Mouse (Mus musculus): Measurements from ENCODE around the gene Galnt14. TPM values are rescaled to one million over a fixed set of nuclear protein-coding genes. Genes with fewer than 3 reads are reported as not detected.
A peak's percentile ranks its signal among the peaks of the same experiment; 100 is the strongest.

Galnt14 gene
- total RNA-seq (2021): 10 to 100 TPM; 18.7 to 19.3 TPM

- intact Hi-C loops (cut with DNase I): loop anchor here (5.0 to 10.0 kb wide), 2 partner anchors 135 to 193 kb away; no protein-coding TSS in a partner anchor
- DNase-seq (ENCODE audit: extremely low spot score in 1 of 2, low spot score in 2 of 2): peak; percentile 45 to 78
These were observed at the start of gene Galnt14 for GRCm38 (mm10) chr17:73710042-73710911. Galnt14 (minus strand) TSS chr17:73710453.

- intact Hi-C loops (cut with DNase I): loop anchor here (1.0 to 10.0 kb wide), 3 partner anchors 139 to 869 kb away; no protein-coding TSS in a partner anchor
- DNase-seq (ENCODE audit: extremely low spot score in 1 of 2, low spot score in 2 of 2): peak; percentile 74 to 80
These were observed 33.5 kb upstream of the Galnt14 start for GRCm38 (mm10) chr17:73743681-73744311.

DNA sequence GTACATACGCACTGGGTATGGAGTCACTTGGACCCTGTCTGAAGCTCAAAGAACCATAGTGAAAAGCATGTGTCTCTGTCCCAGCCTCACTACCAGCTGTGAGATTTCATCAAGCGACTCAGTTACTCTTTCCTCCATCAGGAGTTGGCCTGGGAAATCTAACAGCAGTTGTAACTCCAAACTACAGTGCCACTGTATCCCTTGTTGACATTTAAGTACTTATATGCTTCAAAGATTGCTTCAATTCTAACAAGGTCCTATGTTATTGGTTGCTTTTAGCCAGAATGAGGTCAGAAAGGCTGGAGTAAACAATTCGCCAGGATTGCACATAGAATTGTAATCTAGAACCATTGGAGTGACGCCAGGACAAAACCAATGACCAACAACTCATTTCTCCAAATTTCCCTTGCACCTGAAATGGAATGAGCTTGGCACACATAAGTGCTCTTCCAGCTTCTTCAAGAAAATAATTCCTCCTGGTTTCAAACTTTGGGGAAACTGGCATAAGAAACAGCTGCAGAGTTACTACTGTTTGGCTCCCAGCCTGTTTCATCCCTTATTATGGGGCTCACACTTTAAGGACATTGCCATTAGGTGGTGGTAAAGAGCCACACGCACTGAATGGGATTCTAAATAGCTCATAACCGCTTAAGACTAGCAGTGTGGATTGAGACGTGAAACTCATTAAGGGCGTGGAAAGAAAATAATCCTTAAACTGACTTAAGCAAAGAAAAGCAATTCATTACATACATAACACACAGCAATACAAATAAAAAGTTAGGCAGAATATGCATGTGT is 13.8 kb upstream of the Galnt14 start:
- intact Hi-C loops (cut with DNase I): no loop called here
- DNase-seq (ENCODE audit: extremely low spot score in 1 of 2, low spot score in 2 of 2): no peak

DNA sequence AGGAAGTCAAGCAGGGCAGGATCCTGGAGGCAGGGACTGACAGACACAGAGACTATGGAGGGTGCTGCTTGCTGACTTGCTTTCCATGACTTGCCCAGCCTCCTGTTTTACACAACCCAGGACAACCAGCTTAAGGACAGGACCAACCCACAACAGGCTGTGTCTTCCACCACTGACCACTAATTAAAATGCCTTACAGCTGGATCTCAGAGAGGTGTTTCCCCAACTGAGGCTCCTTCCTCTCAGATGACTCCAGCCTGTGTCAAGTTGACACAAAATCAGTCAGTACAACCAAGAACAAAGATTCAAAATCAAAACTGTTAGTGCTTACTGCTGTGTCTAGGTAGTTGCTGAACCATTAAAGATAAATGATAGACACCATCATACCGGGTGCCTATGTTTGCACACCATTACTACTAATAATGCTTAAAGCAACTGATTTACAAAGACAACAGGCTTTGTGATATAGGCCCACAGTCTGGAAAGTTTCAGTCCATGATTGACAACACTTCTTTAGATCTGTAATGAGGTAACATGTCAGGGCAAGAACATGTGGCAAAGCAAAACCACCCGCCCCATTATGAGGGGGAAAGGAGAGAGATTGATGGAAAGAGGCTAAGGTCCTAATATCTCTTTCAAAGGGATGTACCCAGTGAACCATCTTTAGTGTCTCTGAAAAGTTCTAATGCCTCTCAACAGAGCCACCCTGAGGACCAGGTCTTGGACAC is 8.9 kb upstream of the Galnt14 start:
- intact Hi-C loops (cut with DNase I): loop anchor here (10.0 kb wide), 1 partner anchor 144 kb away; no protein-coding TSS in a partner anchor
- no peak for DNase-seq (ENCODE audit: extremely low spot score in 1 of 2, low spot score in 2 of 2)

- DNase-seq (ENCODE audit: extremely low spot score in 1 of 2, low spot score in 2 of 2): no peak
- intact Hi-C loops (cut with DNase I): loop anchor here (10.0 kb wide), 1 partner anchor 142 kb away; no protein-coding TSS in a partner anchor
These were observed 6.4 kb upstream of the Galnt14 start for GRCm38 (mm10) chr17:73716684-73717083.

DNA sequence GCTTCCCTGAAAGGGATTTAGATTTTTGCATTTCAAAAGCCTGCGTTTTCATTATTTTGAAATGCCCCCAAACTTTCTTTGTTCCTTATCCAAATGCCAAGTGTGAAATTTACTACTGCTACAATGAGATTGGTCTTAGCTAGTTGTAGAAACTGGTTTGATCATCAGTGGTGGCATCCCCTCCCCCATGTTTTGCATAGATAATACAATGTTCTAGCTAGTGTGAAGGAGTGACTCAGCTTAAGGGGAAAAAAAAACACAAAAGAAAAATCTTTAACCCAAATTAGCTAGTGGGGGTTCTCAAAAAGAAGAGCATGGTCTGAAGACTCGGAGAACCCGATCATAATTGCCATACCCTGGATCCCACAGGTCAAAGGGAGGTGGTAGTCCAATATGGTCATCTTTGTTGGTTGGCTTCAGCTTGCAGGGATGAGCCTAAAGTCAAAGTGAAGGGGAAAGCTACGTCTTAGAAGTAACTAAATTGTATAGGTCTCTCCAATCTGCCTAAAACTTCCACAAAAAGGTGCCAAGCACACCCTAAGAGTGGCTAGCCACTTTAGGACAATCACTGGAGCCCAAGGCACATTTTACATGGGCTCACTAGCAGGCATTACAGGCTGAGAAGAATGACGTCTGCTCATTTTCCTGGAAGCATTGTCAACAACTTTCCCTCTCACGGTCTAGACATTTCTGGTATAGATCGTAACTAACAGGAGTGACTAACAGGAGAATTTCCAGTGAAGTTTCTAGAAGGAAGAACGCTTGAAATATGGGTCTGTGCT is 4.4 kb upstream of the Galnt14 start:
- no peak for DNase-seq (ENCODE audit: extremely low spot score in 1 of 2, low spot score in 2 of 2)
- intact Hi-C loops (cut with DNase I): loop anchor here (5.0 to 10.0 kb wide), 2 partner anchors 140 to 197 kb away; no protein-coding TSS in a partner anchor

DNA sequence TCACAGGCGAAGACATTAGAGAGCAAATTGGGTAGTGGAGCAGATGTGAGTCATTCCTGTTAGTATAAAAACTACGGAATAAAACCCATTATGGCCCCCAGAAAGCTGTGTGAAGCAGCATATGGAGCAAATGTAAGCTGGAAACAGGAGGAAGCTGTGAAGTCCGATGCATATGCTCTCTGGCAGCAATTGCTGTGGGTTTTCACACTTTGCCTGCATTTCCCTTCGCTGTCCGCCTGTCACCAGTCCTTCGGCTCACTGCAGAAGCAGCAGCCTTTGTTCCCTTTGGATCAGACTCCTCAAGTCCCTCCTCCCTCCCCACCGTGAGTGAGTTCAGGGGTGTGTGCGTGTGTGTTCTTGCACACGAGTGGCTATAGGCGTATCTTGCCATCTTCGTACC is 3.1 kb upstream of the Galnt14 start:
- intact Hi-C loops (cut with DNase I): loop anchor here (5.0 to 10.0 kb wide), 2 partner anchors 139 to 196 kb away; no protein-coding TSS in a partner anchor
- DNase-seq (ENCODE audit: extremely low spot score in 1 of 2, low spot score in 2 of 2): peak; percentile 38 to 49

- intact Hi-C loops (cut with DNase I): loop anchor here (5.0 to 10.0 kb wide), 2 partner anchors 137 to 195 kb away; no protein-coding TSS in a partner anchor
These were observed 1.7 kb upstream of the Galnt14 start for GRCm38 (mm10) chr17:73711919-73712318.

GRCm38 (mm10) chr17:73709131-73710041 is 867 bp downstream of the Galnt14 start:
- intact Hi-C loops (cut with DNase I): loop anchor here (5.0 to 10.0 kb wide), 2 partner anchors 135 to 192 kb away; no protein-coding TSS in a partner anchor
- peak; percentile 28 to 61 for DNase-seq (ENCODE audit: extremely low spot score in 1 of 2, low spot score in 2 of 2)

More at GRCm38 (mm10) chr17:73711919-73712318, 1.7 kb upstream of the Galnt14 start:
- peak; percentile 43 to 52 for DNase-seq (ENCODE audit: extremely low spot score in 1 of 2, low spot score in 2 of 2)

- no peak for DNase-seq (ENCODE audit: extremely low spot score in 1 of 2, low spot score in 2 of 2)
- intact Hi-C loops (cut with DNase I): no loop called here
These were observed 1.8 kb downstream of the Galnt14 start for GRCm38 (mm10) chr17:73708451-73708850.

DNA sequence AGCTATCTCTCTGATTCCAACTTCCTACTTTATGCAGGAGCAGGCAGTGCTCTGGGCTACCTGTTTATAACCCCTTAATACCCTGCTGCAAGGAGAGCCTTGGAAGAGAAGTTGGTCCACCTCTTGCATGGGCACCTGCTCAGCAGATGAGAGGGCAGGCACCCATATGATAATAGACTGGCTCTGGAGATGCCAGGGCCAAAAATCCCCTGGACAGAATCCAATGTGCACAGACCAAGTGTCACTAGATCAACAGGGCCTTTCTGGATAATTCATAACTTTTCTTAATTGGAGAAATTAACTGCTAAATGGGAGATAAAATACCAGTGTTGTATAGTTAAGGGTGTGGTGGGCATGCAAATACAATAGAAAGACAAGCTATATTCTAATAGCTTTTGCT is 6.7 kb downstream of the Galnt14 start:
- DNase-seq (ENCODE audit: extremely low spot score in 1 of 2, low spot score in 2 of 2): no peak
- intact Hi-C loops (cut with DNase I): no loop called here

- intact Hi-C loops (cut with DNase I): no loop called here
- no peak for DNase-seq (ENCODE audit: extremely low spot score in 1 of 2, low spot score in 2 of 2)
These were observed 9.2 kb downstream of the Galnt14 start for GRCm38 (mm10) chr17:73701016-73701415.

DNA sequence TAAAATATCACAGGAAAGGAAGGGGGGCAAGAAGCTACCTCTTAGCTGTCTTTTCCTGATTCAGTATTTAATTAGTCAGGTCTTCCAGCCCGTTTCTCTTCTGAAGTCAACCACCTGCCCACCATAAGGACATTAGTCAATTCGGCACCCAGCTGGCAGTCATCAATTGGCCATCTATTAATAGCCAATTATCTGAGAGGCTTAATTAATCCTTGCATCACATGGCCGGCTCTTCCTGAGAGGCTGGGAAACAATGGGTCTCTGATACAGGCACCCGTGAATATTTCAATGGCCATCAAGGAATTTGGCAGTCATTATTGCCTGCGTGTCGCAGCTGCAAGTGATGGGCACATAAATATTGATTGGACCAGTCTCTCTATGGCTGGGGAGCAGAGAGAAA is 10.4 kb downstream of the Galnt14 start:
- DNase-seq (ENCODE audit: extremely low spot score in 1 of 2, low spot score in 2 of 2): no peak

GRCm38 (mm10) chr17:73694206-73694952 is 15.9 kb downstream of the Galnt14 start:
- intact Hi-C loops (cut with DNase I): no loop called here
- DNase-seq (ENCODE audit: extremely low spot score in 1 of 2, low spot score in 2 of 2): no peak

More for the DNA sequence above, 10.4 kb downstream of the Galnt14 start:
- intact Hi-C loops (cut with DNase I): no loop called here

DNA sequence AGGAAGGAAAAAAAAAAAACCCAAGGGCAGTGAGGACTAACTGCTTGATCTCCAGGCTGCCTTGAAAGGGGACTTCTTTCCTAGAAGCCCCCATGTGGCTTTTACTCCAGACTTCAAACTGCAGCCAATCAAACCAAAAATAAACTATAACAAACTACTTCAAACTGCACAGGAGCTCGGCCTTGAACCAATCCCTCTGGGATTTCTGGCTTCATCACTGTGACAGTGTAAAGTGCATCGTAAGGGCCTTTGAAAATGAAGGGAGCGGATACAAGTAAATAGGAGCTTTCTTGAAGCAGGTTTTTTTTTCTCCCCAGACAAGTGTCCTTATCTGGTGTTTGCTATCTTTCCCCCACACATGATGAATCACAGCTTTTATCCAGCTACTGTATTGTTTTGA is 22.0 kb downstream of the Galnt14 start:
- no peak for DNase-seq (ENCODE audit: extremely low spot score in 1 of 2, low spot score in 2 of 2)
- intact Hi-C loops (cut with DNase I): no loop called here

DNA sequence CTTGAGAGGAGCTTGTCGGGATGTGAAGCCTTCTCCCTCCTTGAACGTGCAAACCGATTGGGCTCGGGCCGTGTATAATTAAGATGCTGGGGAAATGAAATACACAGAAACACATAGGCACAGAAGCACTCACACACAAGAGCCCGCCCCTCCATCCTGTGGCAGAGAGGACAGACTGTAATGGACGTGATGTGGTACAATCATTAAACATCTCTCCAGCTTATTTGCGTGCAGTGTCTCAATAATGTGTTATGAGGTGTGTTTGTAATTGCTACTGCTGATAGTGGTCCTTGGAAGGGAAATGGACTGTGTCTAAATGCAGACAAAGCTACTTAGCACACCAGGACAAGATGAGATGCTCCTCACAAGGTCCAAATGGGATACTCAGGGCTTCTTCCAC is 24.0 kb downstream of the Galnt14 start:
- DNase-seq (ENCODE audit: extremely low spot score in 1 of 2, low spot score in 2 of 2): no peak
- intact Hi-C loops (cut with DNase I): no loop called here

Measured in left cerebral cortex, postnatal 10 days (tissue).